Mouse (Mus musculus) heart, embryonic 10.5 days (tissue): Measurements from ENCODE around the gene Zfp661. TPM values are rescaled to one million over a fixed set of nuclear protein-coding genes. Genes with fewer than 3 reads are reported as not detected.

Source experiments
- DNase-seq: peaks from one replicate; pipeline ENCODE4 v3.0.0-alpha.2; 2017; ENCODE audit warnings: low spot score
- H3K27ac ChIP-seq: fragments of 300-500 bp; sonication (generic); 2 replicates; pipeline ENCODE4 v1.5.1; 2016; ENCODE audit warnings: mild to moderate bottlenecking
- H3K27me3 ChIP-seq: fragments of 300-500 bp; sonication (generic); 2 replicates; pipeline ENCODE4 v1.6.1; 2016; ENCODE audit warnings: mild to moderate bottlenecking; ENCODE audit not compliant: poor library complexity, insufficient read depth, severe bottlenecking
- H3K36me3 ChIP-seq: fragments of 300-500 bp; sonication (generic); 2 replicates; pipeline ENCODE4 v1.6.1; 2016; ENCODE audit warnings: mild to moderate bottlenecking, moderate library complexity
- H3K4me1 ChIP-seq: fragments of 300-500 bp; sonication (generic); 2 replicates; pipeline ENCODE4 v1.6.1; 2016; ENCODE audit warnings: mild to moderate bottlenecking
- H3K4me3 ChIP-seq: fragments of 300-500 bp; sonication (generic); 2 replicates; pipeline ENCODE4 v1.5.1; 2016; ENCODE audit warnings: mild to moderate bottlenecking, moderate library complexity
- H3K9me3 ChIP-seq: fragments of 300-500 bp; sonication (generic); 2 replicates; pipeline ENCODE4 v1.6.1; 2016; ENCODE audit warnings: mild to moderate bottlenecking, moderate library complexity
- WGBS: fragments of 180-500 bp; shearing (Covaris S2); methylation state at CpG from one replicate; pipeline ENCODE4 v1.1.7; 2016; 5-methylcytosine and 5-hydroxymethylcytosine counted together
- polyA plus RNA-seq: library from polyadenylated mRNA; unstranded; fragments of >200 nt; fragmentation: Nextera tagmentation; extraction: Ambion mirVana; gene quantifications from 2 replicates; pipeline ENCODE4 v1.2.1, GENCODE M21; 2016

Gene Zfp661
- 2.8 and 4.4 TPM in 2 replicates for polyA plus RNA-seq

DNA sequence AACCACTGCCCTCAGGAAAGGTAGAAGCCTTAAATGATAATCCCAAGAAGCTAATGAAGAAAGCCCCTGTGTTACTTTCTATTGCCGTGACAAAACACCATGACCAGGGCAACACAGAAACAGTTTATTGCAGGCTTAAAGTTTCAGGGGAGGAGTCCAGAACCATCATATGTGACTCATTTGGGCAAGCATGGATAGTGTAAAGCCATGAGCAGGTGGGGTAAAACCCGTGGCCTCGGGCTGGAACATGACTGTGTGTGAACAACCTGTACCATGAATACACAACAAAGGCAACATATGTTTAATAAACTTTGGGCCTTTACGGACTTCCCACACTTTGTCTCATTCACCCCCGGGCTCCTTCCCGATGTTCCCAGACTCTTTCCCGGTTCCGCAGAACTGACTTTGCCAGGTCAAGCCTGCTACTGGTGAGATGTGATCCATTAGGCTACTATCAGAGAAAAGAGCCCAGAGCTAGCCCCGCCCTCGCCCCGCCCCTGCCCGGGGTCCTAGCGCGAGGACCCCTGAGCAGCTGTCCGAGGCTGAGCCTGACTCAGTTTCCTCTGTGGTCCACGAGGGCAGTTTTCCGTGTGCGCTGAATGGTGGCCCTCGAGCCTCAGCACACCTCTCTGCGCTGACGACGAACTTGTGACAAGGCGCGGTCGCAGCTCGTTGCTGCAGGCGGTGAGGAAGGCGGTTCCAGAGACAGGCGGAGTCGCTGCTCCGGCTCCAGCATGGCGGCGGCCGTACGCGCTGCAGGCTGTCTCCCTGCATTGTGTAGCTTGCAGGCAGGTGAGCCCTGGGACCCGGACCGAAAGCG is at the start of gene Zfp661, which contains the start of gene Mrps5:
Zfp661 (minus strand) TSS at position 401 of the 820 bp plus-strand sequence.
Mrps5 (plus strand) TSS at position 529 of the 820 bp plus-strand sequence.
- Histone ChIP-seq H3K9me3 (no peaks in the 10 kb centered on the region), H3K27me3 (no peaks in the 10 kb centered on the region), H3K4me3 (peak within 1 kb of the TSS; percentile 84), H3K4me1 (peaks cover 28% of the 10 kb centered on the region), H3K27ac (peak within 1 kb of the TSS; percentile 99), H3K36me3 (peaks cover 14% of the 10 kb centered on the region)
- DNase-seq = peak; percentile 92
- 5% methylated on average over 39 of the region's 39 CpGs for WGBS

DNA sequence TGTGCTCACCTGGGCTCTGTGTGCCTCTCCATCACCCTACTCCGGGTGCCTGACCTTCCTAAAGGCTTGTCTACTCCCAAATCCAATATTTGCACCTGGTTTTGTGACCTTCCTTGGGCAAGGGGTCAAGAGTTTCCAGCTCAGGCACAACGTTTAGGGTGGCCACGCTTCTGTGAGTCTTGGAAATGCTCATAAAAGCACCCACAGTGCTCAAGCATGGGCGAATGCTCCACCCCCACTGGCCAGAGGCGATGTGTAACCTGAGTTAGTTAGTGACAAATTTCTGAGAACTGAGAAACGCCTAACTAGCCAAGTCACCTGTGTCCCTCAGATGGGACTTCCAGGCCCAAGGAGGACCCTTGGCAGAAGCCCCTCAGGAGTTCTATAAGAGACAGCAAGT is 48.7 kb upstream of the Zfp661 start:
- Histone ChIP-seq H3K36me3 (no peaks in the 10 kb centered on the region), H3K4me3 (no peak overlapping the region), H3K9me3 (no peaks in the 10 kb centered on the region), H3K27me3 (no peaks in the 10 kb centered on the region), H3K27ac (no peak overlapping the region), H3K4me1 (no peaks in the 10 kb centered on the region)
- WGBS = 68% methylated on average over 6 of the region's 6 CpGs
- no peak for DNase-seq

DNA sequence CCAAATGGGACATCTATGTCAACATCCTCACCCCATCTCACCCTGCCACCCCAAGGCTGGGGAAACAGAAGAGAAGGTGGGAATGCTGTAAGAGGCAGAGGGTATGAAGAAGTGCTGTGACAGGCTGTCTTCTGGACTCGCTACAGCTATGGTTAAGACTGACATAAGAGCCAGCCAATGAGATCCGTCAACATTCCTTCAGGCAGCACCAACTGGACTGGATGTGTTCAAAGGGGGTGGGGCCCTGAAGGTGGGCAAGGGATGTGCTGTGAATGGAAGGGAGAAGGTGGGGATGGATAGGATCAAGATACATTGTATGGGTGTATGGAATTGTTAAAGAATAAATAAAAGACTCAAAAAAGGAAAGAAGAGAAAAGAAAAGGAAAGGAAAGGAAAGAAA is 45.7 kb upstream of the Zfp661 start:
- no peak overlapping the region for H3K27ac ChIP-seq
- H3K4me1 ChIP-seq = no peaks in the 10 kb centered on the region
- DNase-seq = no peak
- no peaks in the 10 kb centered on the region for H3K9me3 ChIP-seq
- H3K4me3 ChIP-seq = no peak overlapping the region
- no peaks in the 10 kb centered on the region for H3K36me3 ChIP-seq
- 60% methylated on average over 2 of the region's 2 CpGs for WGBS
- H3K27me3 ChIP-seq = no peaks in the 10 kb centered on the region

DNA sequence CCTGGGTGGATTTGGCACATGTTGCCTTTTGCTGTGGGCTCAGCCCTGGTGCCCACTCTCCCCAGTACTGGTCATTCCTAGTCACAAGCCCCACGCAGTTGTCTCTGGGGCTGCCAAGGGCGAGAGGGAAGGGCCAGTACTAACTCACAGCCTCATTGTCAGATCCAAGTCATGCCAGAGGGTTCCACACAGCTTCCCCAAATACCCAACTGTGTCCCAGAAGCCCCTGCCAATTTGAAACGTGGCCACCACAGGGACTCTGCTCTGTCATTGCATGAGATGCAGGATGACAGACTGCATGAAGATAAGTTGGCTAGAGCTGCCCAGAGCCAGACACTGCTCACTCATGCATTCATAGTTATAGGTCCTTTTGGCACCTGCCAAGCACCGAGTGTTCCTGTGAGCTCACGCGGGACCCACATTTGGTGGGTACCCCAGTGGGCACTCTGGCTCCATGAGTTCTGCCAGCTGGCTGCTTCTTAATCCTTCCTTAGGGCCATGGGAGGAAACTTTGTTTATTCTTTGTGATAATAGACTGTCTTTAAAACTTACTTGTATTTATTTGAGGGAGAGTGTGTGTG is 41.2 kb upstream of the Zfp661 start:
- WGBS = 77% methylated on average over 6 of the region's 6 CpGs
- H3K9me3 ChIP-seq = no peaks in the 10 kb centered on the region
- no peaks in the 10 kb centered on the region for H3K27me3 ChIP-seq
- no peak overlapping the region for H3K4me3 ChIP-seq
- DNase-seq = no peak
- no peaks in the 10 kb centered on the region for H3K36me3 ChIP-seq
- H3K4me1 ChIP-seq = no peaks in the 10 kb centered on the region
- no peak overlapping the region for H3K27ac ChIP-seq

DNA sequence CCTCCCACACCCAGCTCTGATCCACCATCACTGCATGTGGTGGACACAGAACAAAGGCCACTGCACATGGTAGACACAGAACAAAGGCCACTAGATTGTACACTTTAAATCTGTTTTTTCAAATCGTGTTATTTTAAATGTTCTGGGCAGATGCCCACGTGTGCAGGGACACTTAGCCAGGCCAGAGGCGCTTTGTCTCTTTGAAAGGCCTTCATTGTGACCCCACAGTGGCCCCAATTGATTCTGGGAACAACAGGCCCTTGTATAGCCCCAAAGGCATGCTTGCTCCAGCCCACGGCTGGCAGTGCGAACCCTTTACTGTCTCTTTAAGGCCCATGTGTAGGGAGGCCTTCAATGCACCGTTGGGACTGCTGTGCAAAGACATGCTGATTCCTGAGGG is 40.5 kb upstream of the Zfp661 start:
- H3K9me3 ChIP-seq = no peaks in the 10 kb centered on the region
- WGBS = 70% methylated on average over 6 of the region's 6 CpGs
- DNase-seq = no peak
- no peak overlapping the region for H3K27ac ChIP-seq
- H3K4me1 ChIP-seq = no peaks in the 10 kb centered on the region
- no peak overlapping the region for H3K4me3 ChIP-seq
- no peaks in the 10 kb centered on the region for H3K36me3 ChIP-seq
- no peaks in the 10 kb centered on the region for H3K27me3 ChIP-seq

DNA sequence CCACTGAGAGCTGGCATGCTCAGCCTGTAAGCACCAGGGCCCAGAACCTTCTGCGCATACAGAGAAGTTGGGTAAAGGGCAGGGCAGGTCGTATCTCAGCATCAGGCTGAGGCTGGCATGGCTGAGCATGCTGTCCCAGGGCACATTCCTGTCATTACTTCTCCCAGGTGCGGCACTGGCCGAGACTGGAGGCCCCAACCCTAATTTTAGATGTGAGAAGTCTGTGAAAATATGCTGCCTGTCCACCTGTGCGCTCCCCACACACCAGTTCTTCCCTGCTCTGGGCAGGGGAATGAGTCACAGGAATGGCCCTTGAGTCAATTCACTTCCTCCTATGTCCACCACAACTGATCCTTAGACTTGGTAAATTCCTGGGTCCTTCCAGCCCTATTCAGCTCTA is 38.8 kb upstream of the Zfp661 start:
- no peak overlapping the region for H3K27ac ChIP-seq
- no peak overlapping the region for H3K4me3 ChIP-seq
- 68% methylated on average over 5 of the region's 5 CpGs for WGBS
- H3K9me3 ChIP-seq = no peaks in the 10 kb centered on the region
- no peaks in the 10 kb centered on the region for H3K36me3 ChIP-seq
- no peak for DNase-seq
- H3K27me3 ChIP-seq = no peaks in the 10 kb centered on the region
- H3K4me1 ChIP-seq = no peaks in the 10 kb centered on the region

DNA sequence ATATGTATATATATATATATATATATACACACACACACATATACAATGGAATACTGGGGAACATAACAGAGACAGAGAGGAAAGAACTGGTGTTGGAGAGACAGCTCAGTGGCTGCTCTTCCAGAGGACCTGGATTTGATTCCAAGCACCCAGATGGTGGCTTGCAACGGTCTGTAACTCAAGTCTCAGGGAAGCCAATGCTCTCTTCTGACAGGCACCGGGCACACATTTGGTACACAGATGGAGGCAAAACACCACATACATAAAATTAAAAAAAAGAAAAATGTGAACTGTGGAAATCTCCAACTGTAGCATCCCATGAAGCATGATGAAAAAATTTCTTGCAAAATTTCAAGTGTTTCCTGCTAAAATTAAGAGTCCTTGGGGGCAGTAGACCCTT is 37.9 kb upstream of the Zfp661 start:
- DNase-seq = no peak
- H3K4me3 ChIP-seq = no peak overlapping the region
- no peak overlapping the region for H3K27ac ChIP-seq
- WGBS = 88% methylated on average over 2 of the region's 2 CpGs
- no peaks in the 10 kb centered on the region for H3K4me1 ChIP-seq
- H3K9me3 ChIP-seq = no peaks in the 10 kb centered on the region
- no peaks in the 10 kb centered on the region for H3K36me3 ChIP-seq
- no peaks in the 10 kb centered on the region for H3K27me3 ChIP-seq

DNA sequence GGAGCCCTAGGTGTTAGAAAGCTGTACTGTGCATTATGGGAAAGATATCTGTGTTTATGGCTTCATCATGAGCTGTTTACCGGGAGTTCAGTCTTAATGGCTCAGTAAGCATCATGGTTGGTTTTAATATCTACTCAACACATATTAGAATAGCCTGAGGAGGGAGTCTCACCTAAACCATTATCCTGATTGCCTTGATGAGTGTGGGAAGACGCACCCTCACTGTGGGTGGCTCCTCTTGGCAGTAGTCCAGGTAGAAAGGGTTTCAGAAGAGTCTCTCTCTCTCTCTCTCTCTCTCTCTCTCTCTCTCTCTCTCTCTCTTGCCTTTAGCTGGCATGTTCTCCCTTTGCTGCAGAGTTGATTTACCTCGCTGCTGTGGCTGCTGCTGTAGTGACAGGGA is 35.2 kb upstream of the Zfp661 start:
- WGBS = 47% methylated on average over 3 of the region's 3 CpGs
- Histone ChIP-seq H3K4me3 (no peak overlapping the region), H3K36me3 (no peaks in the 10 kb centered on the region), H3K9me3 (no peaks in the 10 kb centered on the region), H3K4me1 (no peaks in the 10 kb centered on the region), H3K27me3 (no peaks in the 10 kb centered on the region), H3K27ac (no peak overlapping the region)
- no peak for DNase-seq

DNA sequence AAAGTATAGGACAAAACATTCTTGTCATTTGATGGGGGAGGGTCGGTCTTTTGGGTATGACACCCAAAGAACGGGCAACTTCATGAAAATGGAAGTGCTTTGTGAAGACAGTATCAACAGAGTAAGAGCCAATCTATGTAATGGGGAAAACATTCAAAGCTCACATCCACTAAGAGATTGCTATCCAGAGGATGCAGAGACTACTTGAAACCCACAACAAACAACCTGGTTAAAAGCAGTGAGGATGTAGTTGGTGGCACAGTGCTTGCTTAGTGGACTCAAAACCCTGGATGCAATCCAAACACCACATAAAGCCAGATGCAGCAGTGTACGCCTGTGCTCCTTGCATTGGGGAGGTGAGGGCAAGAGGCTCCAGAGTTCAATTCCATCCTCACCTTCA is 32.4 kb upstream of the Zfp661 start:
- Histone ChIP-seq H3K27me3 (no peaks in the 10 kb centered on the region), H3K27ac (no peak overlapping the region), H3K36me3 (no peaks in the 10 kb centered on the region), H3K4me1 (no peaks in the 10 kb centered on the region), H3K4me3 (no peak overlapping the region), H3K9me3 (no peaks in the 10 kb centered on the region)
- DNase-seq = no peak
- WGBS = 77% methylated on average over 3 of the region's 3 CpGs

DNA sequence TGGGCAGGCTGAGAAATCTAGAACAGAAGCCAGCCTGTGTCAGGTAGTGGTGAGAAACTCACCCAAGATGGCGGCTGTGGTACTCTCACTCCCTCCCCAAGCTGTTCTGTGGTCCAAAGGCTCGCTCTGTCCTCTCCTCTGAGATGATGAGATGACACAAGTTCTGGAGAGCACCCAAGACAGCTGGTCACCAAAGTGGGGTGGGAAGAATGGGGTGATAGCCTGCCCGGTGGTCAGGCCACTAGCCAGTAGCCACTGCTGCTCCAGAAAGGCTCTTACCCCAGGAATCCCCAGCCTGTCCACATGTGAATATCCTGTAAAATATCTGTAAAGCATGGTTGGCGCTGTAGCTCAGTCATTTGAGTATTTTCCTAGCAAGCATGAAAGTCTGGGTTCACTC is 25.4 kb upstream of the Zfp661 start:
- Histone ChIP-seq H3K36me3 (no peaks in the 10 kb centered on the region), H3K27ac (no peak overlapping the region), H3K4me1 (peaks cover 19% of the 10 kb centered on the region), H3K4me3 (no peak overlapping the region), H3K9me3 (no peaks in the 10 kb centered on the region), H3K27me3 (no peaks in the 10 kb centered on the region)
- DNase-seq = no peak
- 80% methylated on average over 4 of the region's 4 CpGs for WGBS

DNA sequence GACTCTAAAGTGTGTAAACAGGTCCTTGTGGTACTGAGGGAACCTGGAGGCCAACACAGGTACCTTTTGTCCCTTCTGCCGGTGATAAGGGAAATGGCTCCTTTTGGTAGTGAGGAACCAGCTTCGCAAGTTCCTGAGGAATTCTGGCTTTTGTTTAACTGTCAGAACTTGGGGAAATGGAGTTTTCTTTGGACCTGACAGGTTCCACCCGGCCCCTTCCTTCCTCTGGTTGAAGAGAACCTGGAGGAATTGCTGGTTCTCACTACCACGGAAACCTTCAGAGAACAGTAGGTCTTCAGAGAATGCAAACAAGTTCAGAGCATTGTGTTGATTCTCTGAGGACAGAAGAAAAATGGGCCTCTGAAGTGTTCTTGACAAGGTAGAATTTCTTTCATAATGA is 24.5 kb upstream of the Zfp661 start:
- no peaks in the 10 kb centered on the region for H3K9me3 ChIP-seq
- peaks cover 2% of the 10 kb centered on the region; the same call in 1 of the 2 replicates for H3K36me3 ChIP-seq
- H3K4me3 ChIP-seq = no peak overlapping the region
- H3K27me3 ChIP-seq = no peaks in the 10 kb centered on the region
- no peak for DNase-seq
- no peak overlapping the region for H3K27ac ChIP-seq
- 61% methylated on average over 4 of the region's 4 CpGs for WGBS
- peaks cover 19% of the 10 kb centered on the region for H3K4me1 ChIP-seq

DNA sequence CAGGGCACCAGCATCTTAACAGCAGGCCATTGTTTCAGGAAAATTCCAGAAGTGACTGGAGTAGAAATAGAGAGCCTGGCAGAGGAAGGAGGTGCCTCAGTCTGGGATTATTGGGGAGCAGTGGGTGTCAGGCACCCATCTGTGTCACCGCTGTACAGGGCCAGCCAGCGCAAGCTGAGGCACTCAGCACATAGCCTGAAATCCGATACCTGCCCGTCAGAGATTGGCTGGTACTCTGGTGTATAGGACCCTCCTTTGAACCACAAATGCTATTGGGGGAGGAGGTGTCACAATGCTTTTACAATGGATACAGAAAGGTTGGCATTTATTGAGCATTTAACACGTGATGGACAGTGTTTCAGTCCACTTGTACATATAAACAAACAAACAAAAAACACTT is 22.1 kb upstream of the Zfp661 start:
- Histone ChIP-seq H3K36me3 (peaks cover 25% of the 10 kb centered on the region), H3K27me3 (no peaks in the 10 kb centered on the region), H3K4me3 (0 out of 2 replicates have a peak overlapping the region, but pooled peaks have one; percentile 5), H3K27ac (no peak overlapping the region), H3K4me1 (peaks cover 19% of the 10 kb centered on the region), H3K9me3 (no peaks in the 10 kb centered on the region)
- WGBS = 8% methylated on average over 5 of the region's 5 CpGs
- DNase-seq = no peak

DNA sequence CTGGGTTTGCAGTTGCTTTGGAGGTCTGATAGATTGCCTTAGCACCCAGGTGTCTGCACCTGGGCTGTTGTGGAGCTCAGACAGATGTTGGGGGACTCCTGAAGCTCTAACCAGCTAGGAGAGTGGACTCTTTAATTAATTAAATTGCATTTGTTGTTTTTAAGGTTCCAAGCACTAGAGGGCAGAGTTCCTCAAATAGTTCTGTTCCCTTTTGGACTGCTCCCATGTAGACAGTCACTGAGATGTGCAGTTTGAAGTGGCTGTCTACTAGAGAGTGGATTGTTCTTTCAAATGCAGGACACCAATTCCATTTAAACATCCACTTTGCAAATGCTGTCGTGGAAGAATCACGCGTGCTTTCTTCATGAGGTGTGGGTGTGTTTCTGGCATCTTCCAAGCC is 21.3 kb upstream of the Zfp661 start:
- Histone ChIP-seq H3K36me3 (peaks cover 30% of the 10 kb centered on the region), H3K4me3 (no peak overlapping the region), H3K4me1 (peaks cover 19% of the 10 kb centered on the region), H3K9me3 (no peaks in the 10 kb centered on the region), H3K27me3 (no peaks in the 10 kb centered on the region), H3K27ac (no peak overlapping the region)
- DNase-seq = no peak
- WGBS = 35% methylated on average over 3 of the region's 3 CpGs
